Mouse (Mus musculus) MEL (cell line): ENCODE results near the gene Stat4. TPM values are rescaled to one million over a fixed set of nuclear protein-coding genes. Genes with fewer than 3 reads are reported as not detected.

Source experiments
- DNase-seq: peaks from one replicate; pipeline ENCODE4 v3.0.0; 2011; ENCODE audit warnings: low read depth, low spot score
- H3K27ac ChIP-seq: 2 replicates; pipeline ENCODE4 v1.5.1; 2012; ENCODE audit warnings: low read depth, mild to moderate bottlenecking, control low read depth, low read length, moderate library complexity; ENCODE audit not compliant: control insufficient read depth
- H3K27me3 ChIP-seq, 2 experiments: fragments of 150-350 bp in 1 of 2; sonication (generic) in 1 of 2; 2 replicates each; pipeline ENCODE4 v1.6.1; 2012; ENCODE audit warnings: low read length in 2 of 2, mild to moderate bottlenecking in 2 of 2, improper control_type of control experiment in 1 of 2, moderate library complexity in 1 of 2; ENCODE audit not compliant: insufficient read depth in 2 of 2, control insufficient read depth in 1 of 2
- H3K36me3 ChIP-seq, 2 experiments: 2 replicates each; pipeline ENCODE4 v1.6.1; 2012 to 2014; ENCODE audit warnings: low read length in 2 of 2, improper control_type of control experiment in 1 of 2, inconsistent platforms in 1 of 2, mild to moderate bottlenecking in 1 of 2; ENCODE audit not compliant: insufficient read depth in 2 of 2, control insufficient read depth in 1 of 2
- H3K4me1 ChIP-seq, 2 experiments: fragments of 150-350 bp in 1 of 2; sonication (generic) in 1 of 2; 2 replicates each; pipeline ENCODE4 v1.6.1; 2012; ENCODE audit warnings: low read length in 2 of 2, improper control_type of control experiment in 1 of 2, mild to moderate bottlenecking in 1 of 2; ENCODE audit not compliant: insufficient read depth in 2 of 2, control insufficient read depth in 1 of 2
- H3K4me3 ChIP-seq, 2 experiments: fragments of 150-350 bp in 1 of 2; sonication (generic) in 1 of 2; 2 replicates each; pipeline ENCODE4 v1.5.1; 2012; ENCODE audit warnings: low read depth in 2 of 2, low read length in 2 of 2, mild to moderate bottlenecking in 2 of 2, moderate library complexity in 2 of 2, control low read depth in 1 of 2, improper control_type of control experiment in 1 of 2; ENCODE audit not compliant: control insufficient read depth in 1 of 2, insufficient read depth in 1 of 2
- H3K79me2 ChIP-seq: 2 replicates; pipeline ENCODE4 v1.6.1; 2012; ENCODE audit warnings: mild to moderate bottlenecking, low read length, moderate library complexity; ENCODE audit not compliant: control insufficient read depth, poor library complexity, insufficient read depth
- H3K9ac ChIP-seq: 2 replicates; pipeline ENCODE4 v1.6.1; 2012; ENCODE audit warnings: low read depth, mild to moderate bottlenecking, control low read depth, low read length, moderate library complexity; ENCODE audit not compliant: control insufficient read depth, poor library complexity, severe bottlenecking
- H3K9me3 ChIP-seq: fragments of 150-350 bp; sonication (generic); replicated peaks from 2 replicates; pipeline ENCODE4 v1.6.1; 2012; ENCODE audit warnings: mild to moderate bottlenecking, low read length, improper control_type of control experiment, moderate library complexity; ENCODE audit not compliant: insufficient read depth
- CTCF ChIP-seq, 3 experiments: IDR thresholded peaks in 2 of 3; conservative IDR thresholded peaks in 1 of 3; 2 replicates each; pipeline ENCODE4 v1.5.1; 2011 to 2012; ENCODE audit warnings: low read length in 3 of 3, low read depth in 2 of 3, mild to moderate bottlenecking in 2 of 3, improper control_type of control experiment in 1 of 3, inconsistent platforms in 1 of 3, mixed read lengths in 1 of 3, moderate library complexity in 1 of 3; ENCODE audit not compliant: control insufficient read depth in 1 of 3, insufficient read depth in 1 of 3, poor library complexity in 1 of 3, severe bottlenecking in 1 of 3
- ETS1 ChIP-seq: IDR thresholded peaks from 2 replicates; pipeline ENCODE4 v1.6.1; 2012; ENCODE audit warnings: low read depth, mild to moderate bottlenecking, inconsistent platforms, low read length, improper control_type of control experiment, moderate library complexity
- KAT2A ChIP-seq: conservative IDR thresholded peaks from 2 replicates; pipeline ENCODE4 v1.6.1; 2012; ENCODE audit warnings: low read depth, low read length, improper control_type of control experiment, inconsistent platforms
- MAFK ChIP-seq: IDR thresholded peaks from 2 replicates; pipeline ENCODE4 v1.6.1; 2011; ENCODE audit warnings: low read depth, mild to moderate bottlenecking, low read length, improper control_type of control experiment, borderline replicate concordance
- MXI1 ChIP-seq: IDR thresholded peaks from 2 replicates; pipeline ENCODE4 v1.6.1; 2011; ENCODE audit warnings: mild to moderate bottlenecking, low read depth, low read length, improper control_type of control experiment
- POLR2A ChIP-seq, 2 experiments: IDR thresholded peaks; 2 replicates each; pipeline ENCODE4 v1.6.1; 2011 to 2012; ENCODE audit warnings: low read length in 2 of 2, mild to moderate bottlenecking in 2 of 2, control low read depth in 1 of 2, improper control_type of control experiment in 1 of 2, low read depth in 1 of 2, moderate library complexity in 1 of 2; ENCODE audit not compliant: control insufficient read depth in 1 of 2, insufficient read depth in 1 of 2, poor library complexity in 1 of 2
- RAD21 ChIP-seq: IDR thresholded peaks from 2 replicates; pipeline ENCODE4 v1.6.1; 2011; ENCODE audit warnings: mild to moderate bottlenecking, low read depth, low read length, improper control_type of control experiment
- SMC3 ChIP-seq: IDR thresholded peaks from 2 replicates; pipeline ENCODE4 v1.6.1; 2011; ENCODE audit warnings: low read depth, low read length, improper control_type of control experiment
- ZC3H11A ChIP-seq: IDR thresholded peaks from 2 replicates; pipeline ENCODE4 v1.6.1; 2012; ENCODE audit warnings: low read depth, mild to moderate bottlenecking, inconsistent platforms, low read length, improper control_type of control experiment
- polyA plus RNA-seq, 2 experiments: library from polyadenylated mRNA; stranded (reverse) in 1 of 2; unstranded in 1 of 2; fragments of >175 nt in 1 of 2; fragments of >200 nt in 1 of 2; gene quantifications; 2 replicates each; pipeline versions ENCODE4 v1.2.1 to v1.2.4; 2012; ENCODE audit warnings: low replicate concordance in 2 of 2, low read depth in 1 of 2; ENCODE audit not compliant: insufficient read length in 2 of 2, insufficient read depth in 1 of 2, missing spikeins in 1 of 2
- total RNA-seq: library from RNA; depleted of rRNA; stranded (reverse); fragments of 300-350 nt; gene quantifications from 2 replicates; pipeline ENCODE4 v1.2.3, GENCODE M21; 2012

The Stat4 gene
- total and polyA plus RNA-seq, 3 experiments: not detected

GRCm38 (mm10) chr1:52098618-52099232 lies 111.8 kb downstream of the Stat4 start:
- DNase-seq: peak; percentile 65
- no peak overlapping the region for H3K27ac ChIP-seq
- no peaks in the 10 kb centered on the region for H3K9me3 ChIP-seq
- no peaks in the 10 kb centered on the region for H3K79me2 ChIP-seq
- no peaks in the 10 kb centered on the region for H3K36me3 ChIP-seq
- H3K27me3 ChIP-seq: peaks cover 6 to 9% of the 10 kb centered on the region in 2 experiments
- H3K4me3 ChIP-seq: no peak overlapping the region
- TF ChIP-seq RAD21: peak; percentile 83
- peak; percentile 10 to 76 (median 55); a peak in 4 of 6 replicates for TF ChIP-seq CTCF (IDR thresholded peaks at IDR 0.05 in 2 of 3, conservative IDR thresholded peaks at IDR 0.05 in 1 of 3; ENCODE audit: control insufficient read depth in 1 of 3, insufficient read depth in 1 of 3, low read depth in 2 of 3, low read length in 3 of 3, poor library complexity in 1 of 3, severe bottlenecking in 1 of 3)
- TF ChIP-seq ETS1: no peak
- peak; percentile 72 for TF ChIP-seq SMC3
- peak; percentile 58 for TF ChIP-seq ZC3H11A
- TF ChIP-seq POLR2A (IDR thresholded peaks at IDR 0.05; ENCODE audit: control insufficient read depth in 1 of 2, insufficient read depth in 1 of 2, low read depth in 1 of 2, low read length in 2 of 2, poor library complexity in 1 of 2): no peak
- TF ChIP-seq, all 39 proteins: peak for 4
- H3K4me1 ChIP-seq: no peaks in the 10 kb centered on the region
- no peak overlapping the region for H3K9ac ChIP-seq

- TF ChIP-seq MXI1 (no peak), SMC3 (peak; percentile 43), CTCF (IDR thresholded peaks at IDR 0.05 in 2 of 3, conservative IDR thresholded peaks at IDR 0.05 in 1 of 3; ENCODE audit: control insufficient read depth in 1 of 3, insufficient read depth in 1 of 3, low read depth in 2 of 3, low read length in 3 of 3, poor library complexity in 1 of 3, severe bottlenecking in 1 of 3) (peak; percentile 33 to 62 (median 52)), MAFK (no peak), ZC3H11A (peak; percentile 36; the same call in 1 of the 2 replicates), RAD21 (peak; percentile 54)
- no peaks in the 10 kb centered on the region for H3K79me2 ChIP-seq
- DNase-seq: peak; percentile 47
Measured at GRCm38 (mm10) chr1:52100496-52100895, 113.5 kb downstream of the Stat4 start.

GRCm38 (mm10) chr1:52102795-52103194 lies 115.8 kb downstream of the Stat4 start:
- no peak for DNase-seq
- Histone ChIP-seq H3K79me2 (no peaks in the 10 kb centered on the region), H3K36me3 (no peaks in the 10 kb centered on the region), H3K9me3 (no peaks in the 10 kb centered on the region), H3K27ac (no peak overlapping the region), H3K4me1 (no peaks in the 10 kb centered on the region), H3K27me3 (peaks cover 2% of the 10 kb centered on the region in 2 experiments; a peak in 3 of 4 replicates), H3K4me3 (no peak overlapping the region), H3K9ac (no peak overlapping the region)
- no peak for TF ChIP-seq KAT2A

More at GRCm38 (mm10) chr1:52100496-52100895, 113.5 kb downstream of the Stat4 start:
- Histone ChIP-seq H3K9me3 (no peaks in the 10 kb centered on the region), H3K4me1 (no peaks in the 10 kb centered on the region), H3K9ac (no peak overlapping the region), H3K4me3 (no peak overlapping the region), H3K27me3 (peaks cover 3 to 6% of the 10 kb centered on the region in 2 experiments), H3K27ac (no peak overlapping the region), H3K36me3 (no peaks in the 10 kb centered on the region)
